Mouse (Mus musculus) ES-E14 (cell line): ENCODE results near the gene Alkbh4. TPM values are rescaled to one million over a fixed set of nuclear protein-coding genes. Genes with fewer than 3 reads are reported as not detected.

ENCODE experiments used
- DNase-seq: peaks from one replicate; pipeline ENCODE4 v3.0.0-alpha.2; 2013; ENCODE audit warnings: low read depth, low spot score
- H3K27ac ChIP-seq: 2 replicates; pipeline ENCODE4 v1.5.1; 2012; ENCODE audit warnings: low read depth, mild to moderate bottlenecking, low read length, moderate library complexity, mixed read lengths; ENCODE audit not compliant: poor library complexity, insufficient read depth, severe bottlenecking
- H3K36me3 ChIP-seq: 2 replicates; pipeline ENCODE4 v1.6.1; 2012; ENCODE audit warnings: mild to moderate bottlenecking, low read length, moderate library complexity, mixed read lengths; ENCODE audit not compliant: control insufficient read depth, poor library complexity, insufficient read depth, severe bottlenecking
- H3K4me1 ChIP-seq, 2 experiments: fragments of 150-350 bp in 1 of 2; sonication (generic) in 1 of 2; 2 replicates each; pipeline ENCODE4 v1.6.1; 2012; ENCODE audit warnings: low read length in 2 of 2, mild to moderate bottlenecking in 1 of 2, mixed read lengths in 1 of 2; ENCODE audit not compliant: control insufficient read depth in 2 of 2, insufficient read depth in 2 of 2, poor library complexity in 1 of 2
- H3K4me3 ChIP-seq, 2 experiments: fragments of 150-350 bp in 1 of 2; sonication (generic) in 1 of 2; 2 replicates each; pipeline ENCODE4 v1.5.1; 2012; ENCODE audit warnings: low read length in 2 of 2, low read depth in 1 of 2, mild to moderate bottlenecking in 1 of 2, mixed read lengths in 1 of 2; ENCODE audit not compliant: insufficient read depth in 1 of 2, poor library complexity in 1 of 2, severe bottlenecking in 1 of 2
- H3K9ac ChIP-seq: 2 replicates; pipeline ENCODE4 v1.6.1; 2012; ENCODE audit warnings: low read depth, mild to moderate bottlenecking, low read length, mixed read lengths; ENCODE audit not compliant: poor library complexity, insufficient read depth, severe bottlenecking
- H3K9me3 ChIP-seq: fragments of 150-350 bp; sonication (generic); 2 replicates; pipeline ENCODE4 v1.6.1; 2012; ENCODE audit warnings: low read depth, mild to moderate bottlenecking, low read length; ENCODE audit not compliant: control insufficient read depth, insufficient read depth
- CHD2 ChIP-seq: IDR thresholded peaks from 2 replicates; pipeline ENCODE4 v1.6.1; 2014; ENCODE audit warnings: mild to moderate bottlenecking, low read depth, low read length, inconsistent platforms
- HCFC1 ChIP-seq: IDR thresholded peaks from 2 replicates; pipeline ENCODE4 v1.6.1; 2012; ENCODE audit warnings: low read length, inconsistent platforms, borderline replicate concordance; ENCODE audit not compliant: insufficient read depth
- MAFK ChIP-seq: IDR thresholded peaks from 2 replicates; pipeline ENCODE4 v1.6.1; 2014; ENCODE audit warnings: mild to moderate bottlenecking, low read depth, low read length, inconsistent platforms; ENCODE audit not compliant: insufficient read depth
- ZC3H11A ChIP-seq: IDR thresholded peaks from 2 replicates; pipeline ENCODE4 v1.6.1; 2012; ENCODE audit warnings: low read depth, mild to moderate bottlenecking, inconsistent platforms, low read length, borderline replicate concordance
- ZNF384 ChIP-seq: IDR thresholded peaks from 2 replicates; pipeline ENCODE4 v1.6.1; 2012; ENCODE audit warnings: low read depth, low read length, inconsistent platforms
- in situ Hi-C, 2 experiments: fragments of 600-800 bp; cut with MboI; formaldehyde crosslinking; loops; one replicate each; pipeline ENCODE4 v1.15.1; 2025; ENCODE audit warnings: low sequenced_read_pairs in 2 of 2, inconsistent platforms in 1 of 2; ENCODE audit not compliant: unreplicated experiment in 2 of 2
- total RNA-seq: library from RNA; depleted of rRNA; stranded (reverse); fragments of 300-350 nt; gene quantifications from 2 replicates; pipeline ENCODE4 v1.2.3, GENCODE M21; 2012

Gene Alkbh4
- total RNA-seq, 1 experiment: 13.3 TPM

GRCm38 (mm10) chr5:136122165-136122564 lies 13.8 kb upstream of the Alkbh4 start:
- TF ChIP-seq MAFK: no peak
- no peak for TF ChIP-seq ZC3H11A
- TF ChIP-seq ZNF384: no peak
- no peak for TF ChIP-seq HCFC1
- TF ChIP-seq CHD2: no peak
- Histone ChIP-seq H3K9me3 (no peaks in the 10 kb centered on the region), H3K9ac (no peak overlapping the region), H3K27ac (no peak overlapping the region; the same call in none of the 2 replicates), H3K4me1 (peaks cover 2 to 9% of the 10 kb centered on the region in 2 experiments; a peak in 2 of 4 replicates), H3K4me3 (no peak overlapping the region), H3K36me3 (peaks cover 53% of the 10 kb centered on the region)
- in situ Hi-C loops: no loop called here
- DNase-seq: no peak

GRCm38 (mm10) chr5:136136292-136136990 lies 495 bp downstream of the Alkbh4 start:
- DNase-seq: no peak

GRCm38 (mm10) chr5:136137658-136138274 lies 1.8 kb downstream of the Alkbh4 start:
- Histone ChIP-seq H3K9ac (no peak overlapping the region), H3K9me3 (no peaks in the 10 kb centered on the region), H3K36me3 (peaks cover 26% of the 10 kb centered on the region), H3K4me3 (no peak overlapping the region), H3K4me1 (peaks cover 0 to 18% of the 10 kb centered on the region in 2 experiments; a peak in 1 of 4 replicates), H3K27ac (no peak overlapping the region)
- TF ChIP-seq HCFC1 (no peak), ZNF384 (peak; percentile 91), ZC3H11A (no peak; the same call in 1 of the 2 replicates), CHD2 (no peak)
- in situ Hi-C loops: no loop called here
- peak; percentile 75 for DNase-seq

More at GRCm38 (mm10) chr5:136136292-136136990, 495 bp downstream of the Alkbh4 start:
- TF ChIP-seq MAFK: no peak
- no peak for TF ChIP-seq ZC3H11A
- TF ChIP-seq ZNF384: no peak
- TF ChIP-seq HCFC1: no peak
- no peak; the same call in 1 of the 2 replicates for TF ChIP-seq CHD2
- Histone ChIP-seq H3K9me3 (no peaks in the 10 kb centered on the region), H3K36me3 (peaks cover 32% of the 10 kb centered on the region), H3K9ac (peak overlapping the region; percentile 86), H3K4me1 (peaks cover 0 to 19% of the 10 kb centered on the region in 2 experiments; a peak in 1 of 4 replicates), H3K27ac (peak overlapping the region; percentile 64; the same call in 1 of the 2 replicates), H3K4me3 (peak overlapping the region; percentile 85 to 94)
- in situ Hi-C loops: no loop called here

GRCm38 (mm10) chr5:136139393-136139792 lies 3.4 kb downstream of the Alkbh4 start:
- DNase-seq: no peak
- no peak overlapping the region for H3K9ac ChIP-seq
- H3K36me3 ChIP-seq: peaks cover 17% of the 10 kb centered on the region
- no peak overlapping the region for H3K4me3 ChIP-seq
- H3K9me3 ChIP-seq: no peaks in the 10 kb centered on the region
- in situ Hi-C loops: no loop called here
- peaks cover 0 to 7% of the 10 kb centered on the region in 2 experiments; a peak in 1 of 4 replicates for H3K4me1 ChIP-seq
- no peak overlapping the region for H3K27ac ChIP-seq
- TF ChIP-seq MAFK: no peak
- TF ChIP-seq CHD2: no peak
- TF ChIP-seq ZC3H11A: no peak

- DNase-seq: no peak
- in situ Hi-C loops: no loop called here
Measured at GRCm38 (mm10) chr5:136140057-136140482, 4.1 kb downstream of the Alkbh4 start.

More at GRCm38 (mm10) chr5:136140057-136140482, 4.1 kb downstream of the Alkbh4 start:
- no peak overlapping the region for H3K27ac ChIP-seq
- no peaks in the 10 kb centered on the region for H3K9me3 ChIP-seq
- no peak overlapping the region for H3K4me3 ChIP-seq
- H3K9ac ChIP-seq: no peak overlapping the region
- peaks cover 17% of the 10 kb centered on the region for H3K36me3 ChIP-seq
- no peak for TF ChIP-seq MAFK
- no peak for TF ChIP-seq ZNF384
- TF ChIP-seq HCFC1: no peak
- TF ChIP-seq ZC3H11A: no peak
- no peak for TF ChIP-seq CHD2
- 0 out of 4 replicates have a peak, but pooled peaks cover 0 to under 1% of the 10 kb centered on the region in 2 experiments for H3K4me1 ChIP-seq
